Mouse (Mus musculus) lung, postnatal 4 days (tissue): ENCODE measurements at regions not wholly inside any gene's neighbourhood (a gene's known extent, or its start where the extent isn't known, plus 50 kb on each side); places are given as distances from the start of the nearest gene placed in this dataset.
A peak's percentile ranks its signal among the peaks of the same experiment; 100 is the strongest.

ENCODE experiments used
- DNase-seq, 2 experiments: peaks; one replicate each; pipeline ENCODE4 v3.0.0; 2021

DNA sequence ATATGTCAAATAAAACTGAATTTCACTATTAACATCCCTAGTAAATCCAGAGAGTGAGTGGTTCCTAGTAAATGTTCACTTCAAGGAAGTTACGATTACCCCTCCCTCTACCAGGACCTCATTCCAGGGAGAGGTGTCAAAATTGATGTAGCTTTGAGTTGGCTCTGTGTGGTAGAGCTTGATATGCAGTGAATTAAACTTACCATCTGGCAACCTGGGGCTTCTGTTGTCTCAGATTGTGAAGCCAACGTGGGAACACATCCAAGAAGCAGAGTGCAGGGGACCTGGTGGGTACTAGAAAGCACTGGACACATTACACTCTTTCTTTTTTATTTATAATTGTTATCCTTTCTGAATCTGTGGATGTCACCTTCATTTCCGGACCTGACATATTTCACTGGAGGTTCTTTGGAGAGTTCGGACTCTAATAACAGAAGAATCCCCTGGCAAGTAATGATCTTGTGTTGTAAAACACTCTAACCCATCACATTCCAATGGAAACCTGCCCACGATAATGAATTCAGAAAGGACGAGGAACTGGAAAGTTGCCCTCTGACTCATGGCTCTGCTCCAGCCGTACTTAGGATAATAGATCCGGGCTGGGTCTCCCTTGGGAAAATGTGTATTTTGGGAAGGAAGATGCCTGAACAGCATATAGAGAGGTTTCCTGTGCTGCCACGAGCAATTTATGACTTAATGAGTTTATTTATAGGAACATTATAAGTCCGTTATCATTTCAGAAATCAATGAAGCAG, 295.8 kb downstream of the Plk2 start:
- DNase-seq = peak; percentile 41 to 47

DNA sequence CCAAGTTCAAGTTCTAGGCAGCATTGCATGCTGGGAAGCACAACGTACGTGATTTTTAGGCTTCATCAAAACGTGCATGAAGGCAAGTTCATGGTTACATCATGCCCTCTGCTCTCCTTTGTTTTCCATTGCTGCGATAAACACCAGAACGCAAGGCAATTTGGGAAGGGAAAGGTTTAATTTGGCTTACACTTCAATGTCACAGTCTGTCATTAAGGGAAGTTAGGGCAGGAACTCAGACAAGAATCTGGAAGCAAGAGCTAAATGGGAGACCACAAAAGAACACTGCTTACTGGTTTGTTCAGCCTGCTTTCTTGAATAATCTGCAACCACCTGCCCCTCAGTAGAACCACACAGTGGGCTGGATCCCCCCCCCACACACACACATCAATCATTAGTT, 297.9 kb downstream of the Plk2 start:
- no peak for DNase-seq

DNA sequence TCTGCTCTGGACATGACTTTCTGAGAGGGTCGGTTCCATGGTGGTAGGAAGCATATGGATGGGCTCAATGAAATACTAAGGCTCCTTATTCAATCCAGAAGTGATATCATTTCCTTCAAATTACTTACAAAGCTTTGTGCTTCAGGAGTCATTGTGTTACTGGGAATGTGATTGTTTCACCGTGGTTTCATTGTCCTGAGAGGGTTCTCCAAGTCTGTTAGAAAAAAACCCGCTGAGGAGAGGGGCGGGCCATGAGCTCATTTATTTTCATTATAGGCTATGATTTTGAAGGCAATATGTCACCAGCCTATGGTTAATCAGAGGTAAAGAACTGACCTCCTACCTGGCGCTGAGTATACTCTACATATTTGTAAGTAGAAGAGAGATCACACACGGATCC, 300.0 kb downstream of the Plk2 start:
- peak in 1 of 2 experiments; percentile 9 for DNase-seq

DNA sequence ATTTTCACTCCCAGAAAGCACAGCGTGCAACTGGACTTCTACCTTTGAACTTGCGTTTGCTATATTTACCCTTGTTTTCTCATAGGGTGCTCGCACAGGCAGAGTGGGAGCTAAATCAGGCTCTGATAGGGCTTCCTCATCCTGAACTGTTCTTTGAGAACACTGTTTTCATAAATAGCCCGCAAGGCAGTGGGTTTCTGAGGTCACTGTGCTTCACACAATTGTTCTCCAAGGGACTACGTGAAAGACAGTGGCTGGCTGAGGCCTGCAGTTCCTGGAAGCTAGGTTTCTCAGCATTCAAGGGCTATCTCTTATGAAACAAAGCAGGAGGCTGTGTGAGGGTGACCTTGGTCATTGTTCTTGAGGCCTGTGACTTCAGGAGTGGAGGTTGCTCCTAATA, 301.7 kb downstream of the Plk2 start:
- peak; percentile 45 to 51 for DNase-seq

DNA sequence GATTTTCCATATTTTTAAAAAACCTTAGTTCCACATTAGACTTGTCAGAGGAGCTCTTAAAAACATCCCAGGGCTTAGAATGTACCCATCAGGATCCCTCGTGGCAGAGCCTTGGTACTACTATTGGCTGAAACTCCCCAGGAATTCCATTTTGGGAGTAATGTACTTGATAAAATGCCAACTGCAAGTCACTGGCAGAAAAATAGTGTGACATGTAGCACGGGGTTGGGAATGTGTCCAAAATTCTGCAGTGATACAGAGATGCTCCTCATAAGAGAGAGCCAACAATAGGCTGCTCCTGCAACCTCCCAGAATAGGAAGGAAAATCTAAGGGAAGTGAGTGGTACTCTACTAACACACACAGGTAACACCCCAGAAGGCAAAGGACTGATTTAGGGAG, 309.4 kb downstream of the Plk2 start:
- DNase-seq = no peak

DNA sequence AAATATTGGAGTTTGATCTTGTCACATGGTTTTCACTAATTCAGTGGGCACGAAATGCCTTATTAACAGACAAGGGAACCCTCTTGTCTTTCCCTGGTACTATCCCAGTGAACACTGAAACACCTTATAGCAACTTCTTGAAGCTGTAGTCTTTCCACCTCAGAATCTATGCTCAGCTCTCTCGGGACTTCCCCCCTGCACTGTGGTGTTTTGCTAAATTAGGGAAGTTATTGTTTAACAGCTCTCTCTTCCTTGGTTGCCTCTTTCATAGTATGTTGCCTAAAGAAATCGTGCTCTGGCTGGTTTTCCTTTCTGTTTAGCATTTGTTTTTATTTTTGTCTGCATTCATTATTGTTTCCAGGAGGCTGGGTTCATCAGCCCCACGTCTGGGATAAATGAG, 316.0 kb downstream of the Plk2 start:
- DNase-seq = no peak

DNA sequence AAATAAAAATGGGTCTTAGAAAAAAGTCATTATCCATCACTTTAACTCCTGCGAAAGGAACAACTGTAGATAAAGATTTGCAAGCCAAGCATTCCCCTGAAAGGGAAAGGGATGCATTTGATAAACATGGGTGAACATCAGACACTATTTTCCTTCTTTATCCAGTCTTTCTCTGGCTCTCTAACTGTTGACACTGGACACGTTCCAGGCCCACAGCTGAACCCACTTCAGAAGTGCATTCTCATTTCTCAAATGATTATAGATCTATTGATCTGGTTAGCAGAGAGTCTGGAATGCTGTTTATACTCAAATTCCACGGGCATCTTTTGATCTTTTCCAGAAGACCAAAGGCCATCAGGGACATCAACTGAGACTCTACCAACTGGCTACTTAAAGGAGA, 317.7 kb downstream of the Plk2 start:
- no peak for DNase-seq

DNA sequence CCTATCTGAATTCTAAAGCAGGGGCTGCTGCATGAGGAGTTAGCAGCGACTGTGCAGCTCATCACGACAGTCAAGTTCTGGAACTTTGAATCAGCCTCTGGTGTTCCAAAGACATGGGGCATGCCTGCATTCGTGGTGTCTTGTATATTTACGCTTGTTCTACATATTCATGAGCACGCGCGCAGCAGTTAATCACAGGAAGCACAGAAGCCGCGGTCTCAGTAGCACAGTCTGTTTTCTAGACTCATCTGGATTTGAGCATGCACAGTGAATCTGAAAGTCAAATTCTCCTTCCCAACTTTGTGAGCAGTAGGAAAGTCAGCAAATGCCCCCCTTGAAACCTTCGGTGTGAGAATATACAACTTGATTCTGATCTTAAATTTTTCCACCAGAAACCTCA, 327.3 kb downstream of the Plk2 start:
- no peak for DNase-seq

DNA sequence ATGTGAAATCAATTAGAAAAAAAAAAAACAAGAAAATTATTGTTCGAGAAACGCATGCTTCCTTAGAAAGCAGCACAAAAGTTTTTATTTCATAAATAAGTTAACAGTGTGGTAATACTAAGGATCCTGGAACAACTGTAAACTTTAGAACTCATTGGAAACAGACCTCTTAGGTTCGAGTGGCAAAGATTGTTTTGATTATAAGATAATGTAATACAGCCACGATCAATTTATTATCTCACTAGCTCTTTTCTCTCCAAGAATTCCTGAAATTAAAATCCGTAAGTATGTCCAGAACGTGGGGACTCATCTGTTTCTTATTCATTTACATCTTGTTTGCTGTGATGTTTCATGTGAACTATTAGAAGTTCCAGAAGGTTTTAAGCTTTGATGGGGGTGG, 327.9 kb downstream of the Plk2 start:
- no peak for DNase-seq

DNA sequence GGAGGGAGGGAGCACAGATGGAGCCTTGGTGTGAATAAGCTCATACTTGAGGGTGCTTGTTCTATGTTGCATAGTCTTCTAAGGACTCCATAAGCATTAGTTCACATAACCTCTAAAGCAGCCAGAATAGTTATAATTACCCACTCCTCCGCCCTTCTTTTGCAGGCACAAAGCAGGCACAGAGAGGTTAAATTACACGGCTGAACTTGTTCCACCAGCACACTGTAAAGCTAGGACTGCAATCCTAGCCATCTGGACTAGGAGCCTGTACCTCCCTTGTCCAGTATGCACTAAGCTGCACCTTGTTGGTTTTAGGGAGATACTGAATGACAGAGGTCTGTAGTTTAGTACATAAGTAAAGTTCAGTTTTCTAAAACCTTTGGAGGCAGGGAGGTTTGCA, 330.0 kb downstream of the Plk2 start:
- DNase-seq = no peak

DNA sequence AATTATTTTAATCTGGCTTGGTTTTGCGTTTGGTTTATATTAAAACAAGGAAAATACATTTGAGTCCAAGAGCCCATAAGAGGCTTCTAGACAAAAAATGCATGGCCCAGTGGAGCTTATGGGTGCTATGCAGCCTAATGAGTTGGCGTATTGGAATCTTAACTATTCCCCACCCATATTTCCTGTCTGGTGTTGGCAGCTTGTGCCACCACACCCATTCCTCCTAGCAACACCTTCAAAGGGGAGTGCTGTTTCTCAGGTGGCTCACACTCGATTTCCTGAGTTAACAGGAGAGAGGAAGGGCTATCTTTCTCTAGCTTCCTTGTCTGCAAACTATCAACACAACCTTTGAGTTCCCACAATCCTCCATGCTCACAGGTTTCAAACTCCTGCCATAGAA, 331.0 kb downstream of the Plk2 start:
- DNase-seq = no peak

DNA sequence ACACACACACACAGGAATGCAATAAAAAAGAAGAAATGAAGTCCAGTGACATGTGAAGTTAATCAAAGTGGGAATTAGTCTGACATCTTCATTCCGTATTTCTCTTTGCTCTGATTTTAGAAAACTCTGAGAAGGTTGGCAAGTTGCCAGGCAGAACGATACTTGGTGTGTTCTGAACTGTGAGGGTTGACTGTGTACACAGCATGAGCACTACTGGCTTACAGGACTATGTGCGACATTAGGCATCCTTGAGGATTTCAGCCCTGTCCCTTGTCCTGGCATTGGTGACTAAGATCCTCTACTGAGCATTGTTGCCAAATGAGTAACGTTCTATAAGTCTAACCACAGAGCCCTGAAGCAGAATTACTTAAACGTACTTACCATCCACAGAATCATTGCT, 340.7 kb downstream of the Plk2 start:
- DNase-seq = no peak

DNA sequence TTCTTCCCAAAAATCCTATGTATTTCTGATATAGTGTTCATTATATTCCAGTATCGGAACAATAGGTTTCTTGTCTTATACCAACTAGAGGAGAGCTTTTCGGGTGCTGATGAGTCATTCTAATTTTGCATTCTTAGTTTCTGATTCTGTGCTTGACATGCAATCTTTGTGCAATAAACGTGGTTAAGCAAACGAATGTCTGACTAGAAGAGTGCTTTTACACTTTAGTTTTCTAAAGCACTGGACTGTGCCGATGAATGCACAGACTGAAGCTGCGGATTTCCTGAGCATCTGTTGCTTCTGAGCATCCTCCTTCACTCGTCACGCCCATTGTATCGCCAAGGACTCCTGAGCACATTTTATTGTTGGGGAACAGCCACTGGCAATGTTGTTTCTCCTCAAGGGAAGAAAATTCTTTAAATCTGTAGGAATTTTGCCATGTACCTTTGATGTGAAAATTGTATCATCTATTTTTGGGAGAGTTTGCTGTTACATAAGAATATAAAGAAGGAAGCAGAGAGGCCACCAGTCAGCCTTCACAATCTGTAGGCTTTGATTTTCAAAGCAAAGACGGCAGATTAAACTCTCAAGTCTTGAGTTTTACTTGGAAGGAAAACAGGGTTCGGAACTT, 346.8 kb downstream of the Plk2 start:
- DNase-seq = no peak

DNA sequence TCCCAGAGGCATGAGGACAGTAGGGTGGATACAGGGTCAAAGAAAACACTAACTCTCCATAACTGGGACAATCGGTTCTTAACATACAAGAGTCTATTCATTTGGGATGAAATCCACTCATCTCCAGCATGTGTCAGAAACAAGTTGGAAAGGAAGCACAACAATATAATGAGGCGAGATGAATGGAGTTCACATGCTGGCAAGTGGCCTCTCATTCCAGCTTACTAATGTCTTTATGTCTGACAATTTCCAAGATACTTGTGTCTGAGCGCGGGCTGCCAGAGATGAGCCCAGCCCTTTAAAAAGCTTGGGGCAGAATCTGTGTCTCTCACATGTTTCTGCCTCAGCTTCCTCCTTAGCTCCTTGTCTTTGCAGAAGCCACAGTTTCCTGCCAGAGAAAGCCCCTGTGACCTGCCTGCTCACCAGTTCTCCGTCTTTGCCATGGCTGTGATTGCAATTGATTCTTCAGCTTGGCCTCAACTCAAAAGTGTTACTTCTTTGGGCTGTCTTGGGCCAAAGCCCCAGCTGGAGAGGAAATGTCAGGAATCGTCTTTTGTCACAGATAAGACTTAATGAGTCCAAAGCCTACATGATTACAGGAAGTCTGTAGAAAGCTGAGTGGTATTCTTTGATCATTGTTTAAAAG, 352.5 kb downstream of the Plk2 start:
- DNase-seq = peak; percentile 66 to 86

DNA sequence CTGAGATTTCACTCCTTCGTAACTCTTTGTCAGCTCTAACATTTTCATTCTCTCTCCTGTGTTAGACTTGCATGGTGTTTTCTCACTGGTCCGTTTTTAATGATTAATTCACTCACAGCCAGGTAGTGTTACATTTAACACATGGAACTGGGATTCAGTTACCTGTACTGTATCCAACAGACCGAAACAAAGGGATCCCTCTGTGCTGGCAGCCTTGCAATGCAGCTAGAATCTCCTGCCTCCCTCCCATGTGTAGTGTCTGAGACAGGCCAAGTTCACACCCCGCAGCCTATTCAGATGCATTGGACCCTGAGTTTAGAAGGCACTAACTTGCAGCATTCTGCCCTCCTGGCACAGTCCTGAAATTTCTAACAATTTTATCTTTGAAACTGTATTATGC, 357.9 kb downstream of the Plk2 start:
- no peak for DNase-seq

DNA sequence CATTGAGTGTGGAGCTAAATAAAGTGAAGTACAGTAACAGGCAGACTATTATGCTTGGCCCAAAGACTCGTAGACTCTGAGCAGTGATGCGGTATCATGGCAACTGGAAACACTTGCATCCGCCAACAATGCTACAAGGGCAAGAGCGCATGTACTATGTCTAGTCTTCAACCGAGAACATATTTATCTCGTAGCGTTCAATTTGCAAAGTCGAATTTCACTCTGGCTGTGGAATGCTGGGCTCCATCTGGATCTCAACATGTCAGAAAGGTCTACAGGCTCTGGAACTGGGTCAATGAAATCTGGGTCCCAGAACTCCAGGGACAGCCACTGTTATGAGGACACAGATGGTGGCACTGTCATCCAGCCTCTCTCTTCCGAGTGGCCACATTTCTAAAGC, 359.7 kb downstream of the Plk2 start:
- DNase-seq = peak in 1 of 2 experiments; percentile 29

DNA sequence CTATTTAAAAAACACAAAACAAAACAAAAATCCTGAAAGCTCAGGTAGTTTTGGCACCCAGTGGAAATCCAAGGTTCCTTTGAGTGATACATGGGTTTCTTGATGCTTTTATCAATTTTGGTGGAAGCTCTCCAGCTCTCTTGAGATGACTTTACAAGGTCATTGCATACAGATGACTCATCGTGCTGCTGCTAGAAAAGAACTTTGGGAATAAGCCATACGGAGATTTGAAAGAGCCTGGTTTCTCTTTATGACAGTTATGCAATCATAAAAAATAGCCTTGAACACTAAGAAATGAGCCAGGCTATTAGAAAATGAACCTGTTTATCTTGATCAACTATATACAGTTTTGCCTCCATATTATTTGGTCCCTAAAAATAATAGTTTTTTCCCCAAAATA, 362.0 kb downstream of the Plk2 start:
- no peak for DNase-seq

DNA sequence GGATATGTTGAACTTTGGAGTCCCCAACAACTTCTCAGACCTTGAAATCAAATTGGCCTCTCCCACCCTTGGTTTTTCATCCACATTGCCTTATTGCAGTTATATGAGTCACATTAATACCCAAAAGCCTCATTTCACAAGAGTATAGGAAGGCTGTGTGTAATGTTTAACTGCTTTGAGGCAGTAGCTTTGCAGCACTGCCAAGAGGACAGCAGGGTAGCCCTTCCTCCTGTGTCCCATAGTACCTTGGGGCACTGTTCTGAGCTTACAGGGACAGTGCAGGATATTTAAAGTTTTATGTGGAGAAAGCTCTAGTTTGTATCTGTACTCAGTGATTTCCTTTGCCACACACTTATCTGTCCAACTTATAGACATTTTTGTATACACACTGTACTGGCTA, 374.4 kb downstream of the Plk2 start:
- no peak for DNase-seq

DNA sequence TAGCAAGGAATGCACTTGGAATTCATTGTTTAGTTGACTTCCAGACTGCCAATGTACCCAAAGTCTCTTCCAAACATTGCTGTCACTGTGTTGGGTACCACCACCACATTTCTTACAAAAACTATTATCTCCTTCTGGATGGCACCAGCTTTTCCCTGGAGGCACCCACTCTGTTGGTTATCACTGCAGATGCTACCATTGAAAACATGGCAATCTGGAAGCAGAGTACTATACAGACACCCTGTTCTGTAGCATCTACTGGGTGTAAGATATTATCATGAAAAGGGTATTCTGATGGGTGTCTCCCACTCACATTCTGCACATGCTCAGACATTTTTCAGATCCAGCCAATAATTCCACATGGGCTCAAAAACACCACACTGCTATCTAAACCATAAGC, 380.4 kb downstream of the Plk2 start:
- no peak for DNase-seq

DNA sequence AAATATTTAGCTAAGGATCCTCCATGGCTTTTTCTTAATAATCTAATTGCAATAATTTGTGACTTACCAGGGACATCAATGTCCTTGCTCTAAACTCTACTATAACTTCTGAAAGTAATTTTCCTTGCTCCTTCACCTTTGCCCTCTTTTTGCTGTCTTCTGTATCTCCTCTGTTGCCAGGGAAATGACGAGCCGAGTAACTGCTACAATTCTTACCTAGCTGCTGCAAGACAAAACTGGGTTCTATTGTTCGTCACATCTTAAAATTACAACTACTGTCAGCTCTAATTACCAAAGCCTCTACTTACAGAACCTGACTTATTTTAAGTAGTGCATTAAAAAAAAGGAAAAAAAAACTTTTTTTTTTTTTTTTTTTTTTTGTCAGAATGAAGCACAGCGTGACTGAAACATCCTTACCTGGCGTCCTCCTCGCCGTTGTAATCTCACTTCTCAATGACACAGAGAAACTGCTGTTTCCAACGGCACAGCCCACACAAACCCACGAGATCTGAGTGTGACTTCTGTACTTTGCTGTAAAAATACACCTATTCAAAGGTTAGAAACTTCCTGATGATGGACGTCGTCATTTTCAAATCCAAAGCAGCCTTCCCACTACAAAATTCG, 389.4 kb downstream of the Plk2 start:
- DNase-seq = no peak

DNA sequence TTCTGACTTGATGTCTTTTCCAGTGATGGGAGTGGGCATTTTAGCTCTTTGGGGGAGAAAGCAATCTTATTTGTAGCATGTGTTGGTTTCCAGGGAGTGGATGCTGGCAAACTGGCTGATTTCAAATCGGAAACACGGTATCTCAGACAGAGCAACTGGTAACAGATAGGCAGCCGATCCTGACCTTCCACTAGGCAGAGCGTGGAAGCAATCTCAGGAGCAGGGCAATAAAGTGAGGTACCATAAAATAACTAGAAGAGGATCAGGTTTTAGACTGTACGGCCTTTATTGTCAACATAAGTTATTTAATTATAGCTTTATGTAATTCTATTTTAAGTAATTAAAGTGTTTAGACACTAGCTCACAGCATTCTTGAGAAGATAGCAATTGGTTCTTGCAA, 390.0 kb downstream of the Plk2 start:
- DNase-seq = no peak

DNA sequence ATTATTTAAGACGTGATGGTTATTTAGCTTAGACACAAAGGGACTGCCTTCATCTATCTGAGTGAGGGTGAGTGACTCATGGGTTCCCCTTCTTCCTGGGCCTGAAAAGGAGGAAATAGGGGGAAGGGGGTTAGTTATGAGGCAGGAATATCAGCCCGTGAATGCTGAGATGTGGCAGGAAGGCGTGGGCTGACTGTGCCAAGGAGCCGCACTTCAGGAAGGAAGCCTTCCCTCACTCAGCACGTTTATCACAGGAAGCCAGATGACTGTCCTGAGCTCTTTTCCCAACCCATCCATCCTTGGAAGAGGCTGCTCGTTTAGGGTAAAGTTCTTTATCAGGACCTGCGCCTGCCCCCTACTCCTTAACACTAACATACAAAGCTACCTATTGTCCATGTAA, 403.5 kb downstream of the Plk2 start:
- DNase-seq = peak; percentile 7 to 38

DNA sequence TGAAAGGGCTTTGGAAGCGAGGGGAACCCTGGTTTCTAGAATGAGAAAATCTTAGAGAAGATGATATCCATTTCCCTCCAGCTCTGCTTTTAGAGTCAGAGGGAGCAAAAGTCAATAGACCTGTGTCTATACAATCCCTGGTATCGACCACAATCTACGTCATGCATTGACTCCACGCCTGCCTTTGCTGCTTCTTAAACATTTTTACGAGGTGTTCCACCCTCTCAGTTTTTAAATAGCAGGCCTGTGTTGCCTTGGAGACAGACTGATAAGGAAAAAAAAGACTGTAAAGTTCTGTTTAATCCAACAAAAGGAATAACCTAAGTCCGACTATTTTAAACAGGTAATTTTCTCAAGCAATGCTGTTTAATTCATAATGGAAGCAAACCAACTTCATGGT, 408.0 kb downstream of the Plk2 start:
- no peak for DNase-seq

DNA sequence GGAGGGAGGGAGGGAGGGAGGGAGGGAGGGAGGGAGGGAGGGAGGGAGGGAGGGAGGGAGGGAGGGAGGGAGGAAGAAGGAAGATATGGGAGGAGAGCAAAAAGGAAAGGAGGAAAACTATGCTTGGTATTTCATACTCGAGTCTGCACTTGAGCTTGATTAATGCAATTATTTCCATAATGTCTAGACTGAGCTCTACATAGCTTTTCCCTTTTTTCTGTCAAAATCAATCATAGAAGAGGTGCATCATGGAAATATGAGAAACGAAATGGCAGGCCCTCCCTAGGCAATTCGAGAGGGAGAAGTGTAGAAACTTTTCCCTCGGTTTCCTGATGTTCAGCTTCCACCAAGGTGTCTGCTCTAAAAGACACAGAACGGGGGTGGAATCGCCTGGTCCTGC, 417.6 kb downstream of the Plk2 start:
- no peak for DNase-seq
